Mouse (Mus musculus): ENCODE measurements at regions not wholly inside any gene's neighbourhood (a gene's known extent, or its start where the extent isn't known, plus 50 kb on each side); places are given as distances from the start of the nearest gene placed in this dataset.
A peak's percentile ranks its signal among the peaks of the same experiment; 100 is the strongest.

GRCm38 (mm10) chr12:26903073-26903893 is 434.3 kb downstream of the Cmpk2 start:
- peak in 1 of 2 experiments; percentile 19 for DNase-seq (ENCODE audit: low spot score in 2 of 2)

GRCm38 (mm10) chr12:26891190-26891589 is 422.2 kb downstream of the Cmpk2 start:
- no peak for DNase-seq (ENCODE audit: low spot score in 2 of 2)

DNA sequence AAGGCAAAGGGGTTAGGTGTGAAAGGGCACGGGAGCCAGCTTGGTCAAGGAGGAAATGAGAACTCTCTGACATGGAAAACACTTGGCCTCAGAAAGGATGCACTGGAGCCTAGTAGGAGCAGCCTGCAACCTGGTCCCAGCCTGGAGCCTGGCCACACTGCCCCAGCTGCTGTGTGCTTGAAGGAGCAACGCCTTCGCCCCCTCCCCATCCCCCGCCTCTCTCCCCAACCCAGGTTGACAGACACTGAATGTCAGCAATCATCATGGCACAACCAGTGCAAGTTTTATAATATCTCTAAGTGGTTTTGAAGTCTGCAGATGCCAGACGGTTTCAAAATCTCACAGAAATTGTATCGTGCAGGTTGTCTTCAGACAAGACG is 417.6 kb downstream of the Cmpk2 start:
- DNase-seq (ENCODE audit: low spot score in 2 of 2): no peak

GRCm38 (mm10) chr12:26885831-26886634 is 417.0 kb downstream of the Cmpk2 start:
- DNase-seq (ENCODE audit: low spot score in 2 of 2): peak in 1 of 2 experiments; percentile 30

GRCm38 (mm10) chr12:26885083-26885482 is 416.1 kb downstream of the Cmpk2 start:
- no peak for DNase-seq (ENCODE audit: low spot score in 2 of 2)

GRCm38 (mm10) chr12:26884156-26884555 is 415.2 kb downstream of the Cmpk2 start:
- DNase-seq (ENCODE audit: low spot score in 2 of 2): peak; percentile 35 to 42

DNA sequence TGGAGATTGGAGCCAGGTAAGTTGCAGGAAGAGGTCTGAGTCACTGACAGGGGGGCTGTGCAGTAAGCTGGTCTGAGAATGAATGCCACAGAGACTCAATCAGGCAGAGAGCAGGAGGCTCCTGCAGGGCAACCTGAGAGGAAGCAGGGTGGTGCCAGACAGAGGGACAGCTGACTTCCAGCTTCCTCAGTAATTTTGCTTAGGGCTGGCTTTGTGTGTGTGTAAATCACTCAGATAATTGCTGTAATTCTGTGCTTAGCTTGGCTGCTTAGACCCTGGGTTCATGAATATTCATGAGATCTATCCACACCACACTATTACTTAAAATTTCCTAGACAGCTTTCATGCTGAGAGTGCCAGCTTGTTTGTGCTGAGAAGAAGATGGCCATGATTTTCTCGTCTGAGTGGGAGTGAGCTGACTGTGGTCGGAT is 408.7 kb downstream of the Cmpk2 start:
- no peak for DNase-seq (ENCODE audit: low spot score in 2 of 2)

GRCm38 (mm10) chr12:26877284-26877683 is 408.3 kb downstream of the Cmpk2 start:
- DNase-seq (ENCODE audit: low spot score in 2 of 2): no peak

DNA sequence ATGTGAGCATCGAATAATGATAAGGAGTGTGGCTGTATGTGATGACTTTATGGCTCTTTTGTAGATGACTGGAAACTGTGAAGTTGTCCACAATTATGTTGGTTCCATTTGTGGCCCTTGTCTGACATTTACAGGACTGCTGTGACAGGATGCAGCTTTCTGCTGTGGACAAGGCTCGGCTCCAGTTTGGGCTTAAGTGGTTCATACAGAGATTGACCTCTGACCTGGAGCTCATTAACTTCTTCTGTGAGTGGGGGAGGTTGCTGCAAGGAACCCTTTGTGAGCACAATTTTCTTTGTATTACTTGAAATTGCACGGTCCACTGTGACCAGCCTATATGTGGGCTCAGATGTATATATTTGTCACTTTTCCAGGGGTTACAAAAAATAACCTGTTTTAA is 403.5 kb downstream of the Cmpk2 start:
- DNase-seq (ENCODE audit: low spot score in 2 of 2): no peak

DNA sequence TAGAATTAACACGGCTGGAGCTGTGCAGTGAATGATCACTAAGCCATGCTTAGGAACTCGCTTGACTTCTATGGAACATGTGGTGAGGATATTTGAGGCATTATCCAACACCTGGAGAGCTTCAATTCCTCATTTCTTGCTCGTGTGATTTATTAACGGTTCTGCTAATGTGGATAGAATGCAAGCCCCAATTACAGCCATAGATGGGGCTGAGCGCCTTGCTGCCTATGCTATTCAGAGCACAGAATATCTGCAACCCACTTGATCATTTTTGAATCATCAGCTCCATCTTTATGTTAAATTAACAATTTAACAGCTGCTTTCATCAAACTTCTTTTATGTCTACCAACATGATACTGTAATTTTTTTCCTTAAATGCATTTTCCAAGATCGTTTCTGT is 398.7 kb downstream of the Cmpk2 start:
- DNase-seq (ENCODE audit: low spot score in 2 of 2): no peak

DNA sequence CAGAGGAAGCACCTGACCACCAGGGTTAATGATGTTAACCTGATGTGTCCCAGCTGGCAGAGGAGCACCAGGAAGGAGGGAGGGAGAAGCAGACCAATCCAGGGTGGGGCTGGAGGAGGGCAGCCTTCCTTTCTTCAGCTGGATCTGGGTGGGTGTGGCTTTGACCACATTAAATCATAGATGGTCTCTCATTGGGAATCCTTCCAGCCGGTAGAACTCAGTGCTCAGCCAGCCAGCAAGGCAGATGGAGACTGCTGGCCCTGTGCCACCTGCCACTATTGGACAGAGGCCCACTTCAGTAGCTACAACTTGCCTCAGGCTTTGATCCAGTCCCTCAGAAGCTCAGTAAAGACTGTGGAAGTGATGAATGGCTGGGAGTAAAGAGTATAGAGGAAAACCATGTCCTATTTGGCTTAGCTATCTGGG is 386.1 kb downstream of the Cmpk2 start:
- DNase-seq (ENCODE audit: low spot score in 2 of 2): peak; percentile 27 to 62

DNA sequence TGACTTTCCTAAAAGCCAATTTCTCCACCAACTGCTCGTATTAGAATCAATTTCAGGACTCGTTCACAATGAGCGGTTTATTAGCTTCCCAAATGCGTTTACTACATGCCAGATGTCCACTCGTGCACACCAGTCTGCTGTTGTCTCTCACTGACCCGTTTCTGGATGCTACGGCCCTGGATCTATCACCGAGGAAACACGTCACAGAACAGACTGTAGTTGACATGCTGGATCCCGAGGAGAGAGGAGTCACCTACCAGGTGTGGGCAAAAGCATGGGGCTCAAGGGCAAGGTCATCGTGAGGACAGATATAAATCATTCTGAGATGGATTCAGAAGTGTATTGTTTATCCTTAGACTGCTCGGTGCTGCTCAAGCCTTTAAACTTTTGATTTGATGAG is 375.9 kb downstream of the Cmpk2 start:
- no peak for DNase-seq (ENCODE audit: low spot score in 2 of 2)

DNA sequence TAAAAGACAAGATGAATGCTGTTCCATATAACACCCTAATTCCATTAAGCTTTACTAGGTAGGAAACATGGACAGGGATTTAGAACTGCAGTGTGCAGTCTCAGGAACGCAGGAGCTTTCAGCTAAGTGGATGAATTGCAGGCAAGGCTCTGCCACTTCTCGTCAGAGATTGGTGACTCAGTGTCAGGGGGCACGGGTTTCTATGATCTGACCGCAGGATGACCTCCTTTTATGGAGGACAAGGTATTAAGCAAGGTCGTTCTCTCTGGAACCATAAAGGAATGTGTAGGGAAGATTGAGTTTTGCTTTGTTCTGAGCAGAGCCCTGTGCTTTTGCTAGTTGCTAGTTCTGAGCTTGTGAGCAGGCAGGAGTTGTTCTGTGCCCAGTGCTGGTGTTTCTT is 373.7 kb downstream of the Cmpk2 start:
- no peak for DNase-seq (ENCODE audit: low spot score in 2 of 2)

DNA sequence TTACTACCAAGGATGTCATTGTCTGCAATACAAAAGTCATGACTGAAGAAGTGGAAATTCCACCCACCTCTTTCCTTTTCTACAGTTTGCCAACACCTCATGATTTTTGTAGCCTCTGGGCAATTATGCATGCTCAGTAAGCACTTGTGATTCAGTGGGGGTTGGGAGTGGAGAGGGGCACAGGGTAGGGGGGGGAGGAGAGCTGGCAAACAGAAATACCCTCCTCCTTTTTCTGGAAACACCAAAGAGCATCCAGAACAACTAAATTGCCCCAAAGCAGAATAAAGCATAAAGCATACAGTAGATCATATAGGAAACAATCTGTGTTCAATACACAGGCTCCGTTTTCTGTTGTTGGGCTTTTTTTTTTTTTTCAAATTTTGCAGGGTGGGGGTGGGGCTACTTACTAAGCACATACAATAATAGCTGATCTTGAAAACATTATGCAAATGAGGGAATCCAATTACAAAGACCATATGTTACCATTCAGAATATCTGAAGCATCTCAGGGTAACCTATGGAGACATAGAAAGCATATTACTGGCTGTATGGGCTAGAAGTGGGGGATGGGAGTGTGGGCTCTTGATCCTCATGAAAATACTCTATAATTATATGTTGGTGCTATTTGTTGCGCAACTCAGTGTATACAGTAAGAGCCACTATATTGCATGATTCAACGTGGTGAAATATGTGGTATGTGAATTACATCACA is 352.4 kb downstream of the Cmpk2 start:
- no peak for DNase-seq (ENCODE audit: low spot score in 2 of 2)

DNA sequence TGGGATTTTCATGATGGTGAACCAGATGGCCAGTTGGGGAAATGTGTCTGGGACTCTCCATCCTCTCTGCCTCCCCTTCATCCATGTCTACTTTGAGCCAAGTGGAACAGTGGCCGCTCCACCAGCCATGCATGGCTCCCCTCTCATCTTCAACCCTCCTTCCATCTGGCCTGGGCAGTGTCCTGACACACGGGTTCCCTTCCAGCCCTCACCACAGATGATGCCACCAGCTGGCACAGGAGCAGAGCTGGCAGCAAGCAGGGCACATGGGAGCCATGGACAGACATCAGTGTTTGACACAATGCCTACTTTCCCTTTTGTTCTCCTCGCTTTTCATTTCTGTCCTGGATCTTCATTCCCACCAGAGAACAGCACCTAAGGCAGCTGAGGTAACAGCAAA is 348.9 kb downstream of the Cmpk2 start:
- peak in 1 of 2 experiments; percentile 7 for DNase-seq (ENCODE audit: low spot score in 2 of 2)

- DNase-seq (ENCODE audit: low spot score in 2 of 2): no peak
Measured at GRCm38 (mm10) chr12:26815771-26816170, 346.8 kb downstream of the Cmpk2 start.

GRCm38 (mm10) chr12:26810565-26811177 is 341.7 kb downstream of the Cmpk2 start:
- no peak for DNase-seq (ENCODE audit: low spot score in 2 of 2)

- peak in 1 of 2 experiments; percentile 11 for DNase-seq (ENCODE audit: low spot score in 2 of 2)
Measured at GRCm38 (mm10) chr12:26809670-26810069, 340.7 kb downstream of the Cmpk2 start.

- DNase-seq (ENCODE audit: low spot score in 2 of 2): peak; percentile 69 to 87
Measured at GRCm38 (mm10) chr12:26802542-26802941, 333.5 kb downstream of the Cmpk2 start.

DNA sequence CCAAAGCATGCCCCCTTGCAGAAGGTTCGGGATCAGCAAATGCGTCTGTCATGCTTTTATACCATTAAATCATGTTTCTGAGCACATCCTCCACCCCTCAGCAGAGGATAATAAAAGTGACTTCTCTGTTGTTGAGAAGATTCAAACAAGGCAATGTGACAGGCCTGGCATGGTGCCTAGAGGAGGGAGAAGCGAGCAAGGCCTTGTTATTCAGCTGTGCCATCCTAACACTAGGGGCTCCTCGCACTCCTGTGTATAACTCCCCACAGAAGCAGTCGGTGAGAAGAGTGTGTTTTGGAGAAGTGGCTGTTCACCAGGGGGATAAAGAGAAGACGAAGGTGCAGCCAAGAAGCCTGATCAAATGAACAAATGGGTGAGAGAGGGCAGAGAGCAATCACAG is 330.3 kb downstream of the Cmpk2 start:
- no peak for DNase-seq (ENCODE audit: low spot score in 2 of 2)

- no peak for DNase-seq (ENCODE audit: low spot score in 2 of 2)
Measured at GRCm38 (mm10) chr12:26796367-26796766, 327.4 kb downstream of the Cmpk2 start.

Measured in layer of hippocampus, adult 18-20 months (tissue).